Mouse (Mus musculus): ENCODE data around the gene Tspan33.
"Not testable (repeated sequence)": the region's sequence is repeated elsewhere in the genome, so short reads cannot be mapped to it uniquely, and the experiment has no call there.

Gene Tspan33

DNA sequence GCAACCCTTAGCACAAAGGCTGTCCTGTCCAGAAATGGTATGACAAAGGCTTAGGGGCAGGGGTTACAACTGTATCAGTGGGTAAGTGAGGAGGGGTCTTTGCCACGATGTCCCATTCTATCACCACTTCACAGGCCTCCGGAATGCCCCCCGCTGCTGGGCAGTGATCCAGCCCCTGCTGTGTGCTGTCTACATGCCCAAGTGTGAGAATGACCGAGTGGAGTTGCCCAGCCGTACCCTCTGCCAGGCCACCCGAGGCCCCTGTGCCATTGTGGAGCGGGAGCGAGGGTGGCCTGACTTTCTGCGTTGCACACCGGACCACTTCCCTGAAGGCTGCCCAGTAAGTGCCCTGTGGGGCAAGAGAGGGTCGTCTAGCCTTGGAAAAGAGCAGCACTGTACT lies 59.3 kb downstream of the Tspan33 start:
- DNase-seq (ENCODE audit: low spot score in 2 of 2) = no peak

DNA sequence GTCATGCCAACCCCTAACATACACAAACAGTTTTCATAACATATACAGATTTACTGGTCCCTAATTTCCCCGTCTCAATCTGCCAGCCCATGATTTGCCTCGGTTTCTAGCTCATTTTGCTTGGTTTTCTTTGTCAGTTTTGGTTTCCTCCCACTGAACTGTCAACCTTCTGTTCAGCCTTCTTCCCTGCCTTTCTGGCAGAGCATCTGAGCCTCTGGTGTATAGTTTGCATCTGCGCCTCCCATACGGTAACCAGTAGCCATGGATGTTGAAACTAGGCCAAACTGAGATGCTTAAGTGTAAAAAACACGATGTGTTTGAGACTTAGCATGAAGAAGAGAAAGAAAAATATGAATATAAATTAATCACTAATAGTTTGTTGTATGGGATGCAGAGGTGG lies 62.0 kb downstream of the Tspan33 start:
- DNase-seq (ENCODE audit: low spot score in 2 of 2) = no peak

DNA sequence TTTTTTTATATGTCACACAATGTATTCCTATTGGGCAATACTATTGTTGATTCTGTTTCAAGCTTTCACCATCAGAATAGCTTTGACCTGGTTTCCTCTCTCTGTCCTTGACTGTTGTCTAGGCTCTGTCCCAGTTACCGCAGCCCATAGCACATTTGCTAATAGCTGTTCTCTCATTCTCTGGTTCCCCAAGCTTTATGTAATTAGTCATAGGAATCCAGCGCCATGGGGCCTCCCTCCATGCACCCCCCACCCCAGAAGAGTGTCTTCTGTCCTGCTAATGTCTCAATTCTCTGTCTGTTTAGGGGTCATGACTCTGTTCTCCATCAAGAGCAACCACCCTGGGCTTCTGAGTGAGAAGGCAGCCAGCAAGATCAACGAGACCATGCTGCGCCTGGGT lies 62.5 kb downstream of the Tspan33 start:
- no peak for DNase-seq (ENCODE audit: low spot score in 2 of 2)

DNA sequence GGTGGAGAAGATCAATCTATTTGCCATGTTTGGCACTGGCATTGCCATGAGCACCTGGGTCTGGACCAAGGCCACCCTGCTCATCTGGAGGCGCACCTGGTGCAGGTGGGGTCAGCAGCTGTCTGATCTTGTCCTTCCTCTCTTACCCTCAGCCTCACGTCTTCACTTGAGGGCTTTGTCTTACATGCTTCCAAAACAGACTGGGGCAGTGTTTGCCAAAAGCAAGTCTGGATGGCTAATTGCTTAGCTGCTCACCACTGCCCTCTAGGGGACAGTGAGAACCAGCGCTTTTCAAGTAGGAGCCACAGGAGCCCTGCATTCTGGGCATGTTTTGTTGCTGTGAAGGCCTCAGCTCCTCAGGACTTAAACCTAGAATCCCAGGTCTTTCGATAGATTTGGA lies 64.4 kb downstream of the Tspan33 start:
- peak; percentile 42 to 68 for DNase-seq (ENCODE audit: low spot score in 2 of 2)

DNA sequence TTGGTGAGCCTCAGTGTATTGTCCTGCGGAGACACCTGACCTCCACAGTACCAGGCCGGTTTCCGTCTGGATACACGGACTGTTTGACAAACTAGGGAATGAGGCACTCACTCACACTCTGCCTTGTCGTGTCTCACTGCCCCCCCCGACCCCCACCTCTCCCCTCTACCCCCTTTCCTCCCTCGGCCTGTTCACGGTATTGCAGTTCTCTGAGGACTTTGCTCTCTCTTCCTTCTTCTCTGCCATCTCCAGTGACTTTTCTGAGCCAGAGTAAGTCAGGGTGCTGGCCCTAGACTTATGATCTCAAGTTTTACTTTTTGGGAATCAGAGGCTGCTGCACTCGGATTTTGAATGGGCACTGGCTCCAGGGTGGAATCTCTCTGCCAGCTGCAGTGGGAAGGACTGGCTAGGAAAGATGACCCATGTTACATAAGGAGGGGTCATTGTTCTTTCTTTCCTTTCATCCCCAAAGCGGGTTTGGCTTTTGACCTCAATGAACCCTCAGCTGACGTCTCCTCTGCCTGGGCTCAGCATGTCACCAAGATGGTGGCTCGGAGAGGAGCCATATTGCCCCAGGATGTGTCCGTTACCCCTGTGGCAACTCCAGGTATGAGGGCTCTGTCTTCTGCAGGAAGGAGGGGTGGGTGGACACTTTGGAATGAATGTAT lies 65.1 kb downstream of the Tspan33 start:
- no peak for DNase-seq (ENCODE audit: low spot score in 2 of 2)

DNA sequence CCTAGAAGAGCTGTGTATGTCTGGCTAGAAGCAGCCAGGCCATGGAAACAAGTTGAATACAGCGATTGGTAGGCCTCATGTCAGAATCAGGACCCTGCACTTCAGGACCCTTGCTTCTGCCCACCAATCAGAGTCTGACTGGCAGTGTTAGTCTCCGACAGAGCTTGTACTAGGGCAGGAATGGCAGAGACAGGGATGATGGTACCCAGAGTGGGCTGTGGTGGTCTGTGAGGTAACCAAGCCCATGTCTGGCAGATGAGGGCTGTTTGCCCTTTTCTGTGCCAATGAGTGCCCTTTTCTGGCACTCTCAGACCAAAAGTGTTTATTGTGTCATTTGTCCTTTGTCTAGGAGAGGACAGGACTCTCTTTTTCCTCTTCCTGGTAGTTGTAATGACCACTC lies 66.4 kb downstream of the Tspan33 start:
- DNase-seq (ENCODE audit: low spot score in 2 of 2) = not testable (repeated sequence)

DNA sequence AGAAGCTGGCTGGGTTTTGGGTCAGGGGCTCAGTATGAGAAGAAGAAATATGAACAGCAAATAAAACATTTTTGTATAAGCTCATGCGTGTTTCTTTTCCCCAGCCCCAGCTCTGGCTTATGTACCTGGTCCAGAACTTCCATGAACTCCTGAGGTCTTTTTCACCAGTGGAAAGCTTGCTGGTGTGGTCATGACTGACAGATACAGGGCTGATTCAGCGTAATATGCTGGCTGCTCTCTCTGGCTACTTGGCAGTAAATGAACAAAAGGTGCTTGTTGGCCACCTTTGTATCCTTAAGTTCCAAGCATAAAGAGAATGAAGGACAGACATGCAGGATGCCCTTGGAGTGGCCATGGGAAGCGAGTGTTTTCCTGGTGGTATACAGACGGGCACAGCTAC lies 67.3 kb downstream of the Tspan33 start:
- no peak for DNase-seq (ENCODE audit: low spot score in 2 of 2)

DNA sequence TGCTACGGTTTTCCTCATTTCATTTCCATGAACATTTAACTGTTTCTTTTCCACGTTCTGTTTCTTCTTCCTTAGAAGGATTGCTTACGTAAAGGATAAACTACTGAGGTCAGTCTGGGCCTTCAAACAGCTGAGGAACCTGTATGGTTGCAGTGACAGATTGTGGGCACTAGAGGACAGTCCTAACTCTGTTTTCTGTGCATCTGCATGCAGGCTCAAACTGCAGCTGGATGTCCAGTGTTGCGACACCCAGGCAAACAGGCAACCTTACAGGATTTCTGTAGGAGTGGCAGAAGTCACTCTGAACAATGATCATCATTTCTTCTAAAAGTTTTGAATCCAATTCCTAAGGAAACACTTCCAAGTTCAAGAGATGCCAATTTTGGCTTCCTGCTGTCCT lies 68.5 kb downstream of the Tspan33 start:
- no peak for DNase-seq (ENCODE audit: low spot score in 2 of 2)

DNA sequence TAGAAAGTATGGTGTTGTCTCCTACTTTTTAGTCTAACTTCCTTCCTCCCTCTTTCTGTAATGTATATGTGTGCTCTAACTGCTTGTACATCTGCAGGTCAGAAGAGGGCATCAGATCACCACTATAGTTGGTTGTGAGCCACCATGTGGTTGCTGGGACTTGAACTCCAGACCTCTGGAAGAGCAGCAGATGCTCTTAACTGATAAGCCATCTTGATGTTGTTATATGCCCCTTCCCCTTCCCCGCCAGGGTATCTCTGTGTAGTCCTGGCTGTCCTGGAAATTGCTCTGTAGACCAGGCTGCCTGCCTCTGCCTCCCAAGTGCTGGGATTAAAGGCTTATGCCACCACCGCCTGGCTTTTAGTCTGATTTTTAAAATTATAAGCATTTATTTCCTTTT lies 72.9 kb downstream of the Tspan33 start:
- DNase-seq (ENCODE audit: low spot score in 2 of 2) = no peak

Data from urinary bladder, postnatal 4 days (tissue).